Mouse (Mus musculus): ENCODE data around the gene Art3.
"Not testable (repeated sequence)": the region's sequence is repeated elsewhere in the genome, so short reads cannot be mapped to it uniquely, and the experiment has no call there.

The Art3 gene

DNA sequence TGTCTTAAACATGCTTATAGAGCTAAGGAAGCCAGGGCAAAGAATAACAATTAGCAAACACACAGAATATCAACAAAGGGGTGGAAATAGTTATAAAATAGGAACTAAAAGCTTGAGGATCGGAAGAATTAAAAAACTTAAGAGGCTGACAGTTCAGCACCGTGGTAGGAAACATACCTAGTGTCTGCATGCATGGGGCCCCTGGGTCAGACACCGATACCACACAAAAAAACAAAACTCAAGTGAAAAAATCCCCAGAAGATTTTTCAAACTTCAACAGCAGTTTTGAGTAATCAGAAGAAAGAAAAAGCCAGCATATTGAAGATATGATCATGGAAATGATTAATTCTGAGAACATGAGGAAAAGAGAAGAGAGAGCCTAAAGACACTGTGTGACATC is 5.1 kb downstream of the Art3 start:
- ATAC-seq (ENCODE audit: low TSS enrichment): no peak

DNA sequence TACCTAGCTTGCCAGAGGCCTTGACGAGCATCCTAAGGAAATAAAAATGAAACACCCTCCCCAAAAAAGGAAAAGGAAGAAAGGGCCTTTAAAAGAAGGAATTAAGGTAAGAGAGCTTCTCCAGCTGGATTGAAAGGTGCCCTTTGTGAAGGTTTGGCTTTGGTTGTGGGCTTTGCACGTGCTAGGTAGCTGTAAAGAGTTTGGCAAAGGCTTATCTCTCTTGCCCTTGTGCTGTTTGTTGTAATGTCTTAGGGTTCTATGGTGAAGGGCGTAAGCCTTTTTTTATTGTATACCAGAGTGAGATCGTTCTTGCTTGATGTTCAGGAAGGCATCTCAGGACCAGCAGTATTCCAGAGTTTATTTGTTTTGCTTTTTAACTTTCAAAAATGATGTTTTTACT is 9.0 kb downstream of the Art3 start:
- no peak for ATAC-seq (ENCODE audit: low TSS enrichment)

DNA sequence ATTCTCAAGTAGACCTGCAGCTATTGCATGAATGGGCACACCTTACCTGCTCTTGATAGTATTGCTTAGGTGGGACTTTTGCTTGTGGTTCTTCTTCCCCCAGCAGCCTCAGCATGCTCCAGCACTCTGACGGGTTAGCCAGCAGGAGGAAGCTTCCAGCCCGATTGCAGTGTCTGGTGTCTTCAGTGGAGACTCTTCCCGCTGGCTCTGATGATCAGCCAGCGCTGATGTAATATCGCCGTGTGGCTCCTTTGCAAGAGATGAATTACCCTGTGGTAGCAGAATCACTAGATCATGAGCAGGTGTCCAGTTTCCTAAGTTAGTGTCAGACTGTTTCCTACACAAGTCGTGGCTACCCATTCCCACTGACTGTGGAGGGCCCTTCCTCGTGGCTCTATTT is 13.4 kb downstream of the Art3 start:
- no peak for ATAC-seq (ENCODE audit: low TSS enrichment)

DNA sequence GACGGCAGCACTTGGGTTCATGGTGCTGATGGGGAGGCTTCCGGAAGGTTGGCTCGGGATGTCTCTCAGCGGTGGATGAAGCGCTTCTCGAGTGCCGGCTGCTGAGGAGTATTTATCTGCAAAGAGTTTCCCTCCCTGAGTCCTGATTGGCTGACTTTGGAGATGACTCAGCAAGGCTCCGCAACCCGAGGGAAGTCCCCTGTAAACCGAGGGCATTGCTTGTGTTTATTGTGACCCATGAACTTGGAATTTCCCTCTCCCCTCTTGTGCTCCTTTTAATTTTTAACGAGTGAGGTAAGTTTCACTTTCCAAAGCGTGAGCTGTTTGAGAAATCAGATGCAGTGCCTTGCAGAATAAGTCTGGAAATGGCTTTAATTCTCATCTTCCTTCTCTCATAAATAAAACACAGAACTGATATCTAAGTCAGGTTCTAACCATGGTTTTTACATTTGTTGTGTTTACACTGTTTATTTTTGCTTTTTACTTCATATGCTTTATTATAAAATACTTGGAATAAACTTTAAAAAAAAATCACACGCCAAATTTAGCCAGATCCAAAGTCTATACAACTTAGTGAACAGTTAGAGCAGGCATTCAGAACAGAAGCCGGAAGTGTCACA is 17.3 kb downstream of the Art3 start, which contains the start of gene Cxcl10:
Gene Cxcl10 (minus strand): TSS at position 96 of the 620 bp plus-strand sequence.
- ATAC-seq (ENCODE audit: low TSS enrichment): peak; percentile 98

DNA sequence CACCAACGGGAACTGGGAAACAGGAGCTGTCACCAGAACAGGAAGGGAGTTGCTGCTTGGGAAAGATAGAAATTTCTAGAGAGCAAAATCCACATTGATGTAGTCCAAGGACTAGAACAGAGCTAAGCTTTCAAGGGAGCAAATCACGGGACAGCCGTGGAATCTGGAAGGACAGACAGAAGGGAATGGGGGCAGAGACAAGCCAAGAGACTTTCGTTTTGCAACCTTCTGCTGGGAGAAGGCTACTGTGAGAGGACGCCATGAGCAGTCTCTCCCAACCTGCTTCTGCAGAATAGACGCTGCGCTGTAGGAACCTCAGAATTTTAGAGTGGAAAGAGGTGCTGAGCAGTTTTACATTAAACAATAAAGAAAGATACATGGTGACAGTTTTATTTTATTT is 18.1 kb downstream of the Art3 start:
- no peak for ATAC-seq (ENCODE audit: low TSS enrichment)

DNA sequence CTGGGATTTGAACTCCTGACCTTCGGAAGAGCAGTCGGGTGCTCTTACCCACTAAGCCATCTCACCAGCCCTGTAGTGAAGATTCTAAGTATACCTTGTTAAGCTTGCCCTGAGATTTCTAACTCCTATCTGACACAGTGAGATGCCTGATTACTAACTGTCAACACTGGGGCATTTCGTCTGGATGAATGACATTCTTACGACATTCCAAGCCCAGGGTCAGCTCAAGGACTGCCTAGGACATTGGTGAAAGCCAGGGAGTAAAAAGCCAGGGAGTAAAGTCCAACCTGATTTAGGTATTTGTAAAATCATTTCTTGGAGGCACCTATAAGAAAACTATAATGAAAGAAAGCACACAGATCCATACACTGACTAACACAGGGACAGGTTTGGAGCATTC is 21.1 kb downstream of the Art3 start:
- not testable (repeated sequence) for ATAC-seq (ENCODE audit: low TSS enrichment)

DNA sequence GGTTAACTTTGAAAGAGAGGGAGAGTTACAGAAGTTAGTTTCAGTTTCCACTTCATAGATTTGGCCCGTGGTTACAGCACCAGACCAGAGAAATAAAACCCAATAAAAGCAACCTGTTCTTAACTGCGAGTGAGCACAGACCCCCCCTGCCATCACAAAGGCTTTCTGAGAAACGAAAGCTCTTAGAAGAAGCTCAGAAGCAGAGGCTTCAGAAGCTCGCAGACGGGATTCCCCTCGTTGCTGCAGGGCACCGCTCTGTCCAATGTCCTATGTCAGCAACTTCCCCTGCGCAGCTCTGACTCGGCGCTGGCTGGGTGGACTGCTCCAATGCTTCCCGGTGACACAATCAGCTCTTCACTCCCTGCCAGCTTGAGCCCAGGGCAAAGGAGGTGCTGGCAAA is 21.9 kb downstream of the Art3 start:
- ATAC-seq (ENCODE audit: low TSS enrichment): no peak

DNA sequence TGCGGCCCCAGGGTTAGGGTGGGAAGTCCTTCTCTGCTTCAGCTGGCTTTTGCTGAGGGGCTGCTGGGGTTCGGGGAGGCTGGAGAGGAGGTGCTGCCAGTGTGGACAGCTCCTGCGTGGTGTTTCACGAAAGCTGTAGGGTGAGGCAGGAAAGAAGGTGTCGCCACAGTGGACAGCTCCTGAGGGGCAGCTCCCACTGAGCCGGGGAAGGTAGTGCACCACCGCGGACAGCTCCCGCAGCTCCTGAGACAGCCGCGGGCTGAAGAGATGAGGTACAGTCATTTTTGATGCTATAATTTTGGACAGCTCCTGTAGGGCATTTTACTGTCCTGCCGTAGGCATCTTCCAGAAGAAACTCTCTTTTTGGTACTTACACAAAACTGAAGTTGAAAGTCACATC is 26.4 kb downstream of the Art3 start:
- no peak for ATAC-seq (ENCODE audit: low TSS enrichment)

DNA sequence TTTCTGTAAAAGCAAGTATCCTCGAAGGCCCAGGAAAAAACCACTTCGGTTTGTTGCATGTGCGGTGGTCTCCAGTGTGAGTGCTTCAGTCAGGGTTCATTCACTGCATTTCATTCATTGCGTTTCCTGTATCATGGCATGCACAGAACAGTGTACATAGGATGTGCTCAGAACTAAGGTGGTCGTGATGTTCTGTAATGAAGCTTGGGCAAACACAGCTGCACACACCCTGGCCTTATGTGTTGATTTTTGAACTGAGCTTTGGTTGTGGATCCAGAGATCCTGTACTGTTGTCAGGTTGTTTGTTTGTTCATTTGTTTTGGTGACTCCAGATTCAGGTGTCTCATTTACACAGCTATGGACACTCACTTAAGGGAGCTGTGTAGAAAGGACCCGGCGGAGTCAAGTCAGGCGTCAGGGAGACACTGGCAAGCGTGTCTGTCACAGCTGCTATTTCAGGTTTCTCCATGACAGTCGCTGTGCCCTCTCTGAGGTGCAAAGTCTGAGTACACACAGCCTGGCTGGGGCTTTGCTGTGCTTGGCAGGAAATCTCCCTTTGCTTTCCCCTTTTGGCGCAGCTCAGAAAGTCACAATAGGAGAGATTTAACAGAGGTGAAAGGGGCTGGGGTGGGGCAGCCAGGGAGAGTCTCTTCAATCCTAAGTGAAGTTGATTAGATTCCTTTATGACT is 27.3 kb downstream of the Art3 start:
- ATAC-seq (ENCODE audit: low TSS enrichment): no peak

DNA sequence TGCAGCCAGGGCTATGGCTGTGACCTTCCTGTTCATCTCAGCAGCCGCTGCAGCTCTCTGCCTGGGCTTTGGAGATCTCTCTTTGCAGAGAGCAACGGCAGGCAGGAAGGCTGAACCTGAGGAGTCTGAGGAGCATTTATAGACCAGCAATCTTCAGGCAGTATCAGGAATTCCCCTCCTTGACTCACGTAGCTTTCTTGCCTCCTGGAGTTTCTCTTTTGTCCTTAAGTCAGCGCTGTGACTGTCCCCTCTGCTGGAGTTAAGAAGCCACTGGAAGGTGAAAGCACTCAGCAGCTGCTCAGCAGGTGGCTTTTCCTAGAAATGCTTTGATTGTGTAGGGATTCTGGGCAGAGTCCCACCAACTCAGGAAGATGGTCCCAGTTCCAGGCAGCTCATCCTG is 31.6 kb downstream of the Art3 start:
- ATAC-seq (ENCODE audit: low TSS enrichment): no peak

DNA sequence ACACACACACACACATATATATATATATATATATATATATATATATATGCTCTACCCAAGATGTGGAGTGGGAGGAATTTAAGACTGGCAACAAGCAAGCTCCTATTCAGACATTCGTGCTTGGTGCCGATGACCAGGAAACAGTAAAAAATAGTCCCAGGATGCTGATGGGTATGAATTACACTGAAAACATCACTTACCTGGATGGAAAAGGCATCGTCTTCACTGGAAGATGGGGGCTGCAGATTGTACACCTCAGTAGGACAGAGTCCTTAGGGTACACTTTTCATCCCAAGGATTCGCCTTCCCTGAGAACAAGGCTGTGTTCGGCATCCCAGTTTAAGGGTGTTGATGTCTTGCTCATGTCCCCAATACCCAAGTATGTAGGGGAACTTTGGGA is 32.4 kb downstream of the Art3 start:
- ATAC-seq (ENCODE audit: low TSS enrichment): no peak

DNA sequence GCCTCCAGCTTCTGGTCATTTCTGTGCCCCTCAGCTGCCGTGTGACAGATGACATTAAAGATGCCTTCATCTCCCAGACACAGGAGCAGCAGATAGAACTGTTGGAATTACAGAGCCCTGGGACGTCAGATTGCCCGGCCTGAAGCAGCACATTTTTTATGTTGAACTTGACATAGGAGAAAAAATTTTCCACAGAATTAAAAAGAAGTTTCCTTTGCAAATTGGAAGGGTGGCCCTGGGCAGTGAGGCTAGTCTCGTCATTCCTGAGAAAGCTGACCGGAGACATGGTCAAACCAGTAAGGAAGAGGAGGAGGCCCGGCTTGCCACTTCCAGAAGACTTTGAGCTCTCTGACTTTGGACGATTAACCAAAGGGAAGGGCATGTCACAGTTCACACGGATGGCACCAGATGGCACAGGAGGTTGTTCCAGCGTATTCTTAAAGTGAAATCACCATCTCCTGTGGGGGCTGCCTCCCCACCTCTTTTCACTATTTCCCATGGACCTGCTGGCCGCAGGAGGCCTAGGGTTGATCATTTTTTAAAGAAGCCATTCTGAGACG is 33.6 kb downstream of the Art3 start:
- ATAC-seq (ENCODE audit: low TSS enrichment): no peak

DNA sequence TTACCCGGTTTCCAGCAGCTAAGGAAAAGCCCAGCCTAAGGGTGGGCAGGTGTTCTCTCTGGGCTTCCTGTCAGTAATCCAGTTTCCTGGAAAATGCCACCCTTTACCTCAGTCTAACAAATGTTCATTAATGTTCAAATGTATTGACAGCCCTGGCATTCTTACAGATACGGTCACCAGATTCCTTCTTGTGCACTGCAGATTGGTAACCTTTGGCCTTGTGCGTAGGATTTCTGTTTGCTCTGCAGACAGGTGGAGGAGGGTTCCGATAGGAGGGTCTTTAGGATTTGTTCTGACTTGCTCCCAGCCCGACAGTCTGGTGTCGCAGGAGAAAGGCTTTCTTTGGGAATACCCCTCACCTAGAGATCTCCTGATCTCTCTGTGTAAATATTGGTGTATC is 34.9 kb downstream of the Art3 start:
- no peak for ATAC-seq (ENCODE audit: low TSS enrichment)

DNA sequence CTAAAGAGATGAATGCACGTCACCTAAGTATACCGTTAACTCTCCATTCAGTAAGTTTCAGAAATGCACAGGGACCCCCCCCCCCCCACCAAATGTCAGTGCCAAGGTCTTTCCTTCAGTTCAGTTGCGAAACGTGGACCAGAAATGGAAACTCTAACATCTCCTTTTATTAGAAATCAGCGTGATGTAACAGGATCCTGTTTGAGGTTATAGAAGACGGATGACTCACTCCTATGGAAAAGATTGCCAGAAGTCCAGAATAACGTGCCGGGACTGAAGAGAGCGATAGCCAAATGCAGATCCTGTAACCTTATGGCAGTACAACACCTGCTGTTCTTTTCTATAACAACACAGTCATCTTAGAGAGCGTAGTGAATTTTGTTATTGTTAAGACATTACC is 36.8 kb downstream of the Art3 start:
- no peak for ATAC-seq (ENCODE audit: low TSS enrichment)

DNA sequence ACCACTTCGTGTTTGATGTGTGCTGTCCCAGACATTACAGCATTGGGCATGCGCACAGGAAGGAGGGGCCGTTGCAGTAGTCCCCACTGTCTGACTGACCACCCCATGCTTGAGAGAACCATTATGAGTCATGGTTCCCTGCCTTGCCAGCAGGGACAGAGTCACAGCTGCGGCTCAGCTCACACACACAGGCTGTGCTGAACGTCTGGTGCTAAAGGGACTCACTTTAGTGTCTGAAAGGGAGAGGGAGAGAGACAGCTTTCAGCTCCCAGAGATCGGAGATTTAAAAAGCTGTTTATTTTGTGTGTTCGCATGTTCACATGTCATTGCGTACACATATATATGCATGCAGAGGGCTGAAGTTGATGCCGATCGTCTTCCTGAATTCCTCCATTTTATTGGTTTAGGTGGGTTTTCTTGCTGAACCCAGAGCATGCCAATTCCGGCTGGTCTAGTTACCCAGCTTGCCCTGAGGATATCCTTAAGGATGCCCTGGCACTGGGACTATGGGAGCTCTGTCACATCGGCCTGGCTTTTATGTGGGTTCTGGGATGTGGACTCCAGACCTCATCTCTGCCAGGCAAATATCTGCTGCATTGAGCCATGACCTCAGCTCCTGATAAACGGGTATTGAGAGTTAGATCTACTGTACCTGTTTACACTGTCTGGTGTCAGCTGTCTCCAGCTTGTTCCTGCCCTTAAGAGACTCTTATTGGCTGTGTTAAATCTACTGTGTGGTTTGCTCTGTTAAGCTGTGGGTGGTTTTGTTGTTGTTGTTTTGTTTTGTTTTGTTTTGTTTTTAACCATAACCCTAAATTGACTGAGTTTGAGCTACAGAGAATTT is 37.7 kb downstream of the Art3 start:
- ATAC-seq (ENCODE audit: low TSS enrichment): peak; percentile 96

DNA sequence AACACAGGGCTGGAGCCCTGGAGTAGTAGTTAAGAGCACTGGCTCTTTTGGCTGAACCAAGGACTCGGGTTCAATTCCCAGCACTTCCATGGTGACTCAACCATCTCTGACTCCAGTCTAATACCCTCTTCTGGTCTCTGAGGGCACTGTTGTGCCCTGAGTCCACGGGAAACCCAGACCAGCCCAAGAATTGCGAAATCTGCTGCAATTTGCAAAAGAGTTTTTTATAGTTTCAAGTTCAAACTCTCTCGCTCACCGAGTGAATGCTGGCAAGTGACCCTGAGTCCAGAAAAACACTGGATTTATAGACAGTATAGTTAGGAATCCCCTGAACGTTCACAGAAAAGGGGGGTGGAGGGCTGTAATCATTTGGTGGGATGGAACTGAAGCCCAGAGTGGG is 38.8 kb downstream of the Art3 start:
- no peak for ATAC-seq (ENCODE audit: low TSS enrichment)

DNA sequence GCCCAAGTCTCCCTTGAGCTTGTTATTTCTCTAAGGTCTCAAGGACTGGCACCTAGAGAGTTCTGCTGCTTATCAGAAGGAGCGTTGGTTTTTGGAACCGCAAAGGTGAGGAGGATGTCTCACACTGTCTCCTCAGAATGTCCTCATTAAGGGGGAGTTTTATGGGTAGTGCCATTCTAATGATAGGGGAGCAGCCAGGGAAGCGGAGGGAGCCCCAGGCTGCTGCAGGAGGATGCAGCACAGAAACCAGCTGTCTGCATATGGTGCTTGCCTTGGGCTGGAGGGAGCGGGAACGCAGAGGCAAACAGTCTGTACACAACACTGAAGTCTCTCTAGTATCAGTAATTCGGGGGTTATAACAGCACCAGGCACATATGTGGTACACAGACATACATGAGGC is 39.3 kb downstream of the Art3 start:
- no peak for ATAC-seq (ENCODE audit: low TSS enrichment)

DNA sequence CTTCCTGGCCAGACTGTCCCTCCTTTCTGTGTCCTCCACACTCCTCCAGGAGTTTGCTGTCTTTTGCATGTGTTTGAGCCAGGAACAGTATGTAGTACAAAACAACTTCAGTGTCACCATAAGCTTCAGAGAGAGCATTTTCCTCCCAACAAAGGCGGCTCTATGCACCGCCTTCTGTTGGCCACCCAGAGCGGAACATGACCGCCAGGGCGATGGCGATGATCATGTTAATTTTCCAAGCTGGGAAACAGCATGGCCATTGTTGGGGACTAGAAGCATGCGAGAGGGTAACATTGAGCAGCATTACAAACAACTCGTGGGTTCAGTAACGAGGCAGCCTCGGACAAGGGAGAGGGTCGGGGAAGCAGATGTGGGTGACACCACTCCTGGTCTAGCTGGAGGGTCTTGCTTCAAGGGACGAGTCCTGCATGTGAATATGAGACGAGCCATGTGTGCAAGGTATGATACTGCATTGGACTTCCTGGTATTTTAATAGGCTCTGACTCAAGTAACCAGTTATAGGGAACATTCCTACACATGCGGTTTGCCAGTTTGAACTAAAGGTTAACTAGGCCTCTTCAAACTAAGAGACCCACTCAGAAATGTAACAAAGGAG is 39.8 kb downstream of the Art3 start:
- no peak for ATAC-seq (ENCODE audit: low TSS enrichment)

DNA sequence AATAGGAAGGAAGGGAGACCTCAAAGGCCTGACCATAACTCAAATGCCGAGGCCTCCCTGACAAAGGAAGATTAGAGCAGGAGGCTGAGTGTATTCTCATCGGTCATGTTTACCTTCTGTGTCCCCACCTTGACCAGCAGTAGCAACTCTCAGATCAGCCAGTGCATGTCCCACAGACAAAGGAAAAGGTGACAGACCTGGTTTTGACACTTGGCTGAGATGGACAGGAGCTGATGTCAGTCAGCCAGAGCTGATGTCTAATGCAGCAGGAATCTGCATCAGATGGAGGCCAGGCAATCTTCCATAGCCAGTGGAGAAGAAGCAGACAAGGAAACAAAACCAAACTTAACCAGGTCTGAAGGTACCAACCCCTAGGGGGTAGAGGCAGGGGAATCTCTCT is 41.0 kb downstream of the Art3 start:
- ATAC-seq (ENCODE audit: low TSS enrichment): no peak

DNA sequence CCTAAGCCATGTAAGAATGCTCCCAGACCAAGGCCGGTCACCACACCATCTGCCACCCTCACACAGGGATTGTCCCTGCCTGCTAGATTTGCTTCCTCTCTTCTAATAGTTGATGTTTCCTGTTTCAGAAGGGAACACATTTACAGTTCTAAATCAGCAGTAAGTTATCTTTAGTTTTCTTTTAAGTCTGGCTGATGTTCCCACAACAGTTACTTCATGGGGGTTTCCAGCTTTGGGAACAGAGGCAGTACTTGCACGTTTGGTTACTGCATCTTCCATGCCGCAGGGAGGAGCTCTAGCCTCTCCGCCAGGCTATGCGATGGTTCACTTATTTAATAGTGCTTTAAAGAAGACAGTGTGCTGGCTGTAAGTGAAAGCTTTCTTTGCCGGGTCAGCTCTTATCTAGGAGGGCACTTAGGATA is 43.1 kb downstream of the Art3 start:
- no peak; the same call in 1 of the 2 replicates for ATAC-seq (ENCODE audit: low TSS enrichment)

DNA sequence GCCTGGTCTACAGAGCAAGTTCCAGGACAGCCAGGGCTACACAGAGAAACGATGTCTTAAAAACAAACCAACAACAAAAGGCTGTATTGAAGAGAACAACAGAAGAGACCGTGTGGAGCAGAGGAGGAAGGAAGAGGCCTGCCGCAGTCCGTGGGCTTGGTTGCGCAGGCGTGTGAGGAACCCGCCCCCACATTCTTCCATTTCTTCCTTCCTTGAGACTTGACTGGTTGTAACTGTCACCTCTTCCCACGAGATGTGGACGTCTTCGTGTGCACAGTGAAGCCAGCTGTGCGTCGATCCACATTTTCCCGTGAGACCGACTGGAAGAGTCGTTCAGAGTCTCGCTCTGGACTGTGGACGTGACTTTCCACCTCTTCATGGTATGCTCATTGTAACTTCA is 43.7 kb downstream of the Art3 start:
- ATAC-seq (ENCODE audit: low TSS enrichment): no peak

DNA sequence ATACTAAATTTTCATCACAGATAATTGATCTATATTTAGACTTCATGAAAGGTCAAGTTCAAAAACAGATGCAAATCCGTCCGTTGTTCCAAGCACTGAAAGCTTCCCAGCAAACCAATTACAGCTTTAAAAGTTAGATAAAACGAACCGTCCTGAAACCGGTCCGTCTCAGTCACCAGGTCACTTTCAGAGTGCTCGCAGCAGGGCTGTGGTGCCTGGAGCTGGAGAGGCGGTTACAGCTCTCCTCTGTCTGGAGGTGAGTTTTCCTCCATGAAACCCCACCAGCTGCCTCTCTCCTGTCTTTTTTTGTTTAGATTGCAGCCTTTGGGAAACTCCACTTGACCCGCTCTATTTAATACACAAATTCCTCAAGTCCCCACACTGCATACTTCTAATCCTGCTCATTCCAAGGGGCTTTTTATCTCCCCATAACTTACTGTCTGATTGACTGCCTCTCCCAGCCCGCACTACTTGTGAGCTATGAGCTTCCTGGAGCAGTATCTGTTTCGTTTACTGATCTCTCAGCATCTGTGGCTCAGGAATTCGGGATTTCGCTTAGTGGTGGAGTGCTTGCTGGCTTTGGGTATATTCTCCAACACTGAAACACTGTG is 45.3 kb downstream of the Art3 start:
- ATAC-seq (ENCODE audit: low TSS enrichment): no peak
